Mouse (Mus musculus): ENCODE data around the gene Gm28635.
A peak's percentile ranks its signal among the peaks of the same experiment; 100 is the strongest.
"Not testable (repeated sequence)": the region's sequence is repeated elsewhere in the genome, so short reads cannot be mapped to it uniquely, and the experiment has no call there.

The Gm28635 gene

GRCm38 (mm10) chr2:84688080-84688844, 10.4 kb upstream of the Gm28635 start:
- DNase-seq (ENCODE audit: low spot score in 2 of 2) = no peak

- DNase-seq (ENCODE audit: low spot score in 2 of 2) = no peak
Measured at GRCm38 (mm10) chr2:84682605-84683183, 4.9 kb upstream of the Gm28635 start.

GRCm38 (mm10) chr2:84679016-84679415, 1.2 kb upstream of the Gm28635 start, which contains the start of gene Tmx2:
Gene Tmx2 (minus strand): TSS chr2:84679140.
- no peak for DNase-seq (ENCODE audit: low spot score in 2 of 2)

GRCm38 (mm10) chr2:84677270-84677967, 422 bp downstream of the Gm28635 start:
- no peak for DNase-seq (ENCODE audit: low spot score in 2 of 2)

GRCm38 (mm10) chr2:84671535-84671934, 6.3 kb downstream of the Gm28635 start:
- not testable (repeated sequence) for DNase-seq (ENCODE audit: low spot score in 2 of 2)

- DNase-seq (ENCODE audit: low spot score in 2 of 2) = peak; percentile 88
Measured at GRCm38 (mm10) chr2:84670569-84670933, 7.3 kb downstream of the Gm28635 start, which contains the start of gene Selenoh. Gene Selenoh (minus strand): TSS chr2:84670770.

- DNase-seq (ENCODE audit: low spot score in 2 of 2) = no peak
Measured at GRCm38 (mm10) chr2:84669828-84670568, 7.8 kb downstream of the Gm28635 start.

GRCm38 (mm10) chr2:84666081-84666480, 11.8 kb downstream of the Gm28635 start:
- DNase-seq (ENCODE audit: low spot score in 2 of 2) = no peak

- DNase-seq (ENCODE audit: low spot score in 2 of 2) = no peak
Measured at GRCm38 (mm10) chr2:84662866-84663265, 15.0 kb downstream of the Gm28635 start.

- peak; percentile 48 to 52 for DNase-seq (ENCODE audit: low spot score in 2 of 2)
Measured at GRCm38 (mm10) chr2:84660253-84660652, 17.6 kb downstream of the Gm28635 start.

GRCm38 (mm10) chr2:84658806-84659205, 19.0 kb downstream of the Gm28635 start, which contains the start of gene Btbd18:
Gene Btbd18 (plus strand): TSS chr2:84659079.
- no peak for DNase-seq (ENCODE audit: low spot score in 2 of 2)

- no peak for DNase-seq (ENCODE audit: low spot score in 2 of 2)
Measured at GRCm38 (mm10) chr2:84655864-84656263, 22.0 kb downstream of the Gm28635 start.

- no peak for DNase-seq (ENCODE audit: low spot score in 2 of 2)
Measured at GRCm38 (mm10) chr2:84653354-84653753, 24.5 kb downstream of the Gm28635 start.

GRCm38 (mm10) chr2:84650464-84651195, 27.2 kb downstream of the Gm28635 start, which contains the start of gene Ctnnd1:
Gene Ctnnd1 (minus strand): TSS chr2:84650765.
- DNase-seq (ENCODE audit: low spot score in 2 of 2) = peak; percentile 85 to 89

GRCm38 (mm10) chr2:84649674-84650073, 28.2 kb downstream of the Gm28635 start:
- no peak for DNase-seq (ENCODE audit: low spot score in 2 of 2)

- DNase-seq (ENCODE audit: low spot score in 2 of 2) = no peak
Measured at GRCm38 (mm10) chr2:84648369-84648768, 29.5 kb downstream of the Gm28635 start.

- DNase-seq (ENCODE audit: low spot score in 2 of 2) = no peak
Measured at GRCm38 (mm10) chr2:84647051-84647568, 30.7 kb downstream of the Gm28635 start.

- no peak for DNase-seq (ENCODE audit: low spot score in 2 of 2)
Measured at GRCm38 (mm10) chr2:84646138-84646537, 31.7 kb downstream of the Gm28635 start.

GRCm38 (mm10) chr2:84640833-84641232, 37.0 kb downstream of the Gm28635 start:
- DNase-seq (ENCODE audit: low spot score in 2 of 2) = no peak

GRCm38 (mm10) chr2:84638428-84639220, 39.2 kb downstream of the Gm28635 start:
- DNase-seq (ENCODE audit: low spot score in 2 of 2) = no peak
